Mouse (Mus musculus) embryonic facial prominence, embryonic 14.5 days (tissue): Measurements from ENCODE around the gene Vmn1r58. TPM values are rescaled to one million over a fixed set of nuclear protein-coding genes. Genes with fewer than 3 reads are reported as not detected.
"Not testable (repeated sequence)": the region's sequence is repeated elsewhere in the genome, so short reads cannot be mapped to it uniquely, and the experiment has no call there.

Experiments
- ATAC-seq: fragments of 200-750 bp; cut with Nextera tagmentation; 2 replicates; pipeline ENCODE4 v1.8.0; 2017; ENCODE audit warnings: low read depth, moderate number of reproducible peaks, moderate TSS enrichment
- DNase-seq: peaks from one replicate; pipeline ENCODE4 v3.0.0-alpha.2; 2015; ENCODE audit warnings: low spot score
- H3K27ac ChIP-seq: fragments of 300-500 bp; sonication (generic); replicated peaks from 2 replicates; pipeline ENCODE4 v1.5.1; 2014; ENCODE audit warnings: low read depth, mild to moderate bottlenecking, low read length, moderate library complexity
- H3K27me3 ChIP-seq: fragments of 300-500 bp; sonication (generic); replicated peaks from 2 replicates; pipeline ENCODE4 v1.6.1; 2014; ENCODE audit warnings: low read length; ENCODE audit not compliant: control insufficient read depth, insufficient read depth
- H3K36me3 ChIP-seq: fragments of 300-500 bp; sonication (generic); 2 replicates; pipeline ENCODE4 v1.6.1; 2014; ENCODE audit warnings: low read length, mixed read lengths; ENCODE audit not compliant: control insufficient read depth, insufficient read depth
- H3K4me1 ChIP-seq: fragments of 300-500 bp; sonication (generic); 2 replicates; pipeline ENCODE4 v1.6.1; 2014; ENCODE audit warnings: antibody characterized with exemption, low read length; ENCODE audit not compliant: control insufficient read depth, insufficient read depth
- H3K4me2 ChIP-seq: fragments of 300-500 bp; sonication (generic); 2 replicates; pipeline ENCODE4 v1.6.1; 2014; ENCODE audit warnings: low read depth, mild to moderate bottlenecking, low read length, moderate library complexity, mixed read lengths
- H3K4me3 ChIP-seq: fragments of 300-500 bp; sonication (generic); 2 replicates; pipeline ENCODE4 v1.5.1; 2014; ENCODE audit warnings: low read depth, mild to moderate bottlenecking, low read length
- H3K9ac ChIP-seq: fragments of 300-500 bp; sonication (generic); 2 replicates; pipeline ENCODE4 v1.6.1; 2014; ENCODE audit warnings: low read depth, mild to moderate bottlenecking, low read length, moderate library complexity, mixed read lengths
- H3K9me3 ChIP-seq: fragments of 300-500 bp; sonication (generic); 2 replicates; pipeline ENCODE4 v1.6.1; 2016; ENCODE audit warnings: low read length; ENCODE audit not compliant: control insufficient read depth
- WGBS: fragments of 180-500 bp; shearing (Covaris S2); extraction: QIAGEN DNeasy Blood & Tissue Kit; methylation state at CpG from one replicate; pipeline ENCODE4 v1.1.7; 2014; 5-methylcytosine and 5-hydroxymethylcytosine counted together
- polyA plus RNA-seq: library from polyadenylated mRNA; unstranded; fragments of >200 nt; fragmentation: Nextera tagmentation; extraction: Ambion mirVana; gene quantifications from 2 replicates; pipeline ENCODE4 v1.2.1, GENCODE M21; 2014

Vmn1r58 gene
- polyA plus RNA-seq, result not detected in 2 replicates

GRCm38 (mm10) chr7:5413296-5413695 lies at the start of gene Vmn1r58:
Vmn1r58 (minus strand) TSS chr7:5413396.
- not testable (repeated sequence) for H3K36me3 ChIP-seq, H3K4me3 ChIP-seq, DNase-seq, H3K9ac ChIP-seq, ATAC-seq, H3K27me3 ChIP-seq, H3K4me1 ChIP-seq, H3K27ac ChIP-seq, H3K9me3 ChIP-seq, H3K4me2 ChIP-seq

- no peaks in the 10 kb centered on the region for H3K36me3 ChIP-seq
- DNase-seq (no peak), ATAC-seq (no peak)
- H3K9me3 ChIP-seq, result peaks cover 11% of the 10 kb centered on the region; the same call in 1 of the 2 replicates
- no peak within 1 kb of the TSS for H3K27ac ChIP-seq
- no peak within 1 kb of the TSS for H3K4me2 ChIP-seq
- no peak within 1 kb of the TSS for H3K9ac ChIP-seq
- no peaks in the 10 kb centered on the region for H3K27me3 ChIP-seq
- H3K4me3 ChIP-seq, result no peak within 1 kb of the TSS
- no peaks in the 10 kb centered on the region for H3K4me1 ChIP-seq
Measured at GRCm38 (mm10) chr7:5456674-5457073, 43.5 kb upstream of the Vmn1r58 start, which contains the start of gene Vmn1r59. Vmn1r59 (minus strand) TSS chr7:5456774.

- 63% methylated on average over 3 of the region's 3 CpGs for WGBS
- not testable (repeated sequence) for DNase-seq, H3K4me2 ChIP-seq, H3K9ac ChIP-seq, H3K9me3 ChIP-seq, H3K4me3 ChIP-seq, ATAC-seq, H3K36me3 ChIP-seq, H3K27ac ChIP-seq, H3K4me1 ChIP-seq, H3K27me3 ChIP-seq
Measured at GRCm38 (mm10) chr7:5454011-5454410, 40.8 kb upstream of the Vmn1r58 start.

GRCm38 (mm10) chr7:5448627-5449026 lies 35.4 kb upstream of the Vmn1r58 start:
- Histone ChIP-seq H3K4me3 (no peak overlapping the region), H3K4me2 (no peak overlapping the region), H3K27ac (no peak overlapping the region), H3K9me3 (0 out of 2 replicates have a peak, but pooled peaks cover 4% of the 10 kb centered on the region), H3K36me3 (no peaks in the 10 kb centered on the region), H3K4me1 (no peaks in the 10 kb centered on the region), H3K27me3 (no peaks in the 10 kb centered on the region), H3K9ac (no peak overlapping the region)
- DNase-seq, result no peak
- no peak for ATAC-seq

- Histone ChIP-seq H3K4me3 (no peak overlapping the region), H3K27ac (no peak overlapping the region), H3K4me1 (no peaks in the 10 kb centered on the region), H3K4me2 (no peak overlapping the region), H3K9me3 (no peaks in the 10 kb centered on the region), H3K27me3 (no peaks in the 10 kb centered on the region), H3K9ac (no peak overlapping the region), H3K36me3 (no peaks in the 10 kb centered on the region)
- WGBS, result 30% methylated on average over 2 of the region's 2 CpGs
- DNase-seq (no peak), ATAC-seq (no peak)
Measured at GRCm38 (mm10) chr7:5406201-5406600, 7.0 kb downstream of the Vmn1r58 start.

- H3K4me1 ChIP-seq, result no peaks in the 10 kb centered on the region
- peaks cover 23% of the 10 kb centered on the region; the same call in 1 of the 2 replicates for H3K9me3 ChIP-seq
- WGBS, result 79% methylated on average over 2 of the region's 2 CpGs
- DNase-seq, result no peak
- no peak overlapping the region for H3K4me2 ChIP-seq
- H3K4me3 ChIP-seq, result no peak overlapping the region
- H3K27me3 ChIP-seq, result no peaks in the 10 kb centered on the region
- no peaks in the 10 kb centered on the region for H3K36me3 ChIP-seq
- no peak overlapping the region for H3K27ac ChIP-seq
- H3K9ac ChIP-seq, result no peak overlapping the region
- ATAC-seq, result no peak
Measured at GRCm38 (mm10) chr7:5366724-5367123, 46.5 kb downstream of the Vmn1r58 start.

GRCm38 (mm10) chr7:5363599-5363998 lies 49.6 kb downstream of the Vmn1r58 start:
- H3K9me3 ChIP-seq, result peaks cover 35% of the 10 kb centered on the region; the same call in 1 of the 2 replicates
- no peak for ATAC-seq
- H3K27me3 ChIP-seq, result no peaks in the 10 kb centered on the region
- no peak overlapping the region for H3K27ac ChIP-seq
- no peak overlapping the region for H3K4me3 ChIP-seq
- DNase-seq, result no peak
- no peaks in the 10 kb centered on the region for H3K36me3 ChIP-seq
- H3K9ac ChIP-seq, result no peak overlapping the region
- whole genome bisulfite sequencing, result 90% methylated on average over 5 of the region's 5 CpGs
- no peaks in the 10 kb centered on the region for H3K4me1 ChIP-seq
- no peak overlapping the region for H3K4me2 ChIP-seq

Other genes with a start within 250 kb of the Vmn1r58 start
- not detected in 2 replicates for gene Vmn1r56, start 216.6 kb downstream of the Vmn1r58 start, polyA plus RNA-seq
- gene Vmn1r57, start 194.9 kb downstream of the Vmn1r58 start, polyA plus RNA-seq, result not detected in 2 replicates
- not detected in 2 replicates for gene Gm5065, start 62.9 kb downstream of the Vmn1r58 start, polyA plus RNA-seq
- not detected in 2 replicates for gene Nlrp2, start 62.4 kb downstream of the Vmn1r58 start, polyA plus RNA-seq
- not detected in 2 replicates for gene Vmn1r59, start 43.4 kb upstream of the Vmn1r58 start, polyA plus RNA-seq
- gene Vmn2r28, start 80.6 kb upstream of the Vmn1r58 start, polyA plus RNA-seq, result not detected in 2 replicates
- gene Vmn1r60, start 133.9 kb upstream of the Vmn1r58 start, polyA plus RNA-seq, result not detected in 2 replicates
- not detected in 2 replicates for gene Vmn1r61, start 199.9 kb upstream of the Vmn1r58 start, polyA plus RNA-seq